Mouse (Mus musculus) small intestine, adult 10 weeks (tissue): ENCODE results near the gene Psmb3. TPM values are rescaled to one million over a fixed set of nuclear protein-coding genes. Genes with fewer than 3 reads are reported as not detected.

Experiments used
- polyA plus RNA-seq: library from polyadenylated mRNA; stranded (reverse); fragments of 350-450 nt; fragmentation: Illumina TruSeq; extraction: RNeasy Lipid Tissue Mini Kit (QIAGEN cat#74804); gene quantifications from one replicate; pipeline ENCODE4 v1.2.3, GENCODE M21; 2014; ENCODE audit warnings: low replicate concordance

Psmb3 gene
- 6.1 TPM for polyA plus RNA-seq

DNA sequence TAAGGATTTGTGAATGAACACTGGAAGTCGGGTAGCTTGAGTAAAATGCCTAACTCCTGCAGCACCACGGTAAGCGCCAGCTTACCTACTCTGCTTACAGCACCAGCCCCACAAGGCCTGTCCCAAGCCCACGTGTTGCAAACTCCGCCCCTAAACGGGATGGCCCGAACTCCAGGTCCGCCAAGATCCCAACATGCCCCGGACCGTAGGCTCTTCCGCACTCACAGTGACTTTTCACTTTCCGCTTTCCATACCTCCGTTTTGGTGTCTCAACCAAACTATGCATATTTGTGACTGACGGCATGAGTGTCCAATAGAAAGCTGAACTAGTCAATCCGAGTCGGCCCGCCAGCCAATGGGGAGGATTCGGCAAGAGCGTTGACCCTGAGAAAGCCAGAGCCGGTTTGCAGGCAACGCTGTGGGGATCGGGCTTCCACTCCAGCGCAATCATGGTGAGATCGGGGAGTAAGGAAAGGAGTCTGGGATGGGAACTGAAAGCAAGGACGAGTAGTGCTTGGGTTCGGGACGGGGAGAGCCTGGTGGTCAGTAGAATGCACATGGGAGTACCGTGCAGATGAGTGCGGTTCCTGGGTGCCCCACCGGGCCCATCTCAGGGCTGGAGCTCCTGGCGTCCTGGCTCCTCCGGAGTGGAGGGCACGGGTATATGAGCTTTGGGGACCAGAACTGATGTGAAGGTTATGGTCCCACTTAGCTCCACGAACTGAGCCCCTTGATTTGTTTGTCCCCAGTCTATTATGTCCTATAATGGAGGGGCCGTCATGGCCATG is at the start of gene Psmb3:
Psmb3 (plus strand) TSS at position 361 of the 788 bp plus-strand sequence.

DNA sequence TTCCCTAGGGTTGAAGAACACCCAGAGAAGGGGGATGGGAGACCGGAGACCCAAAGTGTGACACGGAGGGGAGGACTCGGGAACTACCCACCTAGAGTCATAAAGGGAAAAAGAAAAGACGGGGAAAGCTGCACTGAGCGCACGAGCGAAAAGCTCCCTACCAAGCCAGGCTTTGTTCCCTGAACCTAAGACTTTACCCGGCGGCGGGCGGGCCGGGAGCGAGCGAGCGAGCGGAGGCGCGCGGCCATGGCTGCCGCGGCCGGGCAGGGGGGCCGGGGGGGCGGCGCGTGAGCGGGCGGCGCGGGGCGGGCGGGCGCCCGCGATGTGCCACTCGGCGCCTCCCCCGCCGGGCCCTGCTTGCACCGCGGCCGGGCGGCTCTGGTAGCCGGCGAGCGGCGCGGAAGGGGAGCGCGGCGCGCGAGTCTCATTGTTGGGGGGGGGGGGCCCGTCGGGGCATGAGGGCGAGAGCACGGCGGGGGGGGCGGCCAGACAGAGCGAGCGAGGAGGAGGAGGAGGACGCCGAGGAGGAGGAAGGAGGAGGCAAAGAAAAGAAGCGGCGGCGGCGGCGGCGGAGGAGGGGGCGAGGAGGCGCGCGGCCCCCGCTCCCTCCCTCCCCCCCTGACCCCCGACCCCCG is 40.2 kb upstream of the Psmb3 start, which contains the start of gene Mllt6:
Mllt6 (plus strand) TSS at position 522 of the 635 bp plus-strand sequence.

DNA sequence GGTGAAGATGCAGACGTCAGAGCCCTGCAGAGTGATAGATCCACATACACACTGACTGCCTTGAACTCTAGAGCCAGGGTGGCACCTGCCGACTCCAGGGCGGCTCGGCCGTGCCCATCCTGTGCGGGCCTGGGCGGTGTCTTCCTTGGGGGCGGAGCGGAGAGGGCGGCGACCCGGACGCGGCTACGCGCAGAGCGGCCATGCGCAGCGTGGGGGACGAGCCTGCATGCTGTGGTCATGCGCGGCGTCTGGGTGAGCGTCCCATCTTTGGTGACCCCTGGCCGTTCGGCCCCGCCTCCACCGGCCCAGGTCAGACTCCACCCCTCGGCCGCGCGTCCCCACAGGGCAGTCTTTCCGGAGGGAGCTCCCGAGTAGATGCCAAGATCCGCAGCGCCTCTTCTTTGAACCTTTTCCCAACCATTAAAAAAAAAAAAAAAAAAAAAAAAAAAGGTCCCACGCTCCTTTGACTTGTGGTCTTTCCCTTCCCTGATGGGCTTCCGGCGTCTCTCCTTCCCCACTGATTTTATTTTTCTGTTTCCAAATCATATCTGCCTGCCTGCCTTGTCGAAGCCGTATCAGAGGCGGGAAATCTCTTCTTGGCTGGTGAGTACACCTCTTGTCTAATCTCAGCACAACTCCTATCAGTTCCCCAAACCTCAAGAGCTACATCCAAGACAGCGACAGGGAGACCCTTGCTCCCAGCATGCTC is 17.4 kb upstream of the Psmb3 start, which contains the start of gene Cisd3:
Cisd3 (plus strand) TSS at position 214 of the 709 bp plus-strand sequence.

DNA sequence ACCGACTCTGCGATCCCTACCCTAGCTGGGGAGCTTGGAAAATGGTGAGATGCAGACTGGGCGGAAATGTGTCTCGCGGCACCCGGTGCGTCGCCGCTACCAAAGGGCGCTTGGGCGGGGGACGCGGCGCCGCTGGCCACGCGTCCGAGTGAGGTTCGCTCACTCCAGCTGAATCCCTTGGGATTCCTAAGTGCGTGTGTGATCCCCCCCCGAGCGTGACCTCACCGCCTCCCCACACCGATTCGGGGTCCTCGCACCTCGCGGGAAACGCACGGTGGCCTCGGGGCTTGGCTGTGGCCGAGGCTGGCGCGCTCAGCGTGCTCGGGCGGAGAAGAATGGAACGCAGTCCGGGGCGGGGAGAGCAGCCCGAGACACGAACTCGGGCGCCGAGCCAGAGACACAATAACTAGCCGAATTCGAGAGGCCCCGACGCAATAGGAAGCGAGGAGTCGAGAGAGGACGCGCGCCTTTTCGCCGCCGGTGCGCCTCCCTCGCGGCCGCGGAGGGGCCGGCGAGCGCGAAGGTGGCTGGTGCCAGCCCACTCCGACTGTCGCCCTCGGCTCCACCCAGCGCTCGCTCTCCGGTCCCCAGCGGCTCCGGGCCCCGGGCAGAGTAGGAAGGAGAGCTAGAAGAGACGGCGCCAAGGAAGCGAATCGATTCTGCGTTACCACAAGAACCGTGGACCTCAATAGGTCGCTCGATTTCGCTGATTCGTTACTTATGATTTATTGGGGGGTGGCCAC is 3.0 kb upstream of the Psmb3 start, which contains the start of gene Pcgf2:
Pcgf2 (minus strand) TSS at position 495 of the 743 bp plus-strand sequence.

DNA sequence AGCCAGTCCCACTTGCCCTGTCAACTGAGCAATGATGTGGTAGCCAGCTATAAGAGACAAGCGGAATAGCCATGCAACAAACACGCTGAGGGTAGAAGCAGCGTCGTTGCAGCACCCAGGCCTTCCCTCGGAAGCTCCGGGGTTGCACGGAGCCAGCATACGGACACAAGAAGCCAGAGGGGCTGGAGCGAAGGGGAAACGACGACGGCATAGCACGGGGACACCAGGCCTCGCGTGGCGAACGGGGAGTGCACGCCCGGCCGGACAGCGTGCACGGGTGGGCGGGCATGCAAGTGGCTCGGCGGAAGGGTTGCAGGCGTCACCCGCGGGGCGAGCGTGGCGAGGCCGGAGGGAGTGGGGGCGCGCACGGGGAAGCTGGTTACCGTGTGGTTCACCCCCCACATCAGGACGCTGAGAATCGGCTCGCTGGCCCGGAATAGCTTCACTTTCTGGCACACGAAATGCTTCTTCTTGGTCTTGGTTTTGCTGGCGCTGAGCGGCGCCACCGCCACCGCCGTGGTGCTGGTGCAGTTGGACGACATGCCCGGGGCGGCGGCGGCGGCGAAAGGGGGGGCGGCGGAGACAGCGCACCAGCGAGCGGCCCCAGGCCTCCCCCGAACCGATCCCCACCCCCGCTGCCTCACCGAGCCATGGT is 41.0 kb downstream of the Psmb3 start, which contains the start of gene Pip4k2b:
Pip4k2b (minus strand) TSS at position 642 of the 655 bp plus-strand sequence.

Other genes with a start within 250 kb of the Psmb3 start
- gene 4933428G20Rik, start 203.1 kb upstream of the Psmb3 start, polyA plus RNA-seq, result not detected
- gene Srcin1, start 127.2 kb upstream of the Psmb3 start, polyA plus RNA-seq, result not detected
- gene Epop, start 73.7 kb upstream of the Psmb3 start, polyA plus RNA-seq, result not detected
- gene Mllt6, start 40.0 kb upstream of the Psmb3 start, polyA plus RNA-seq, result 3.7 TPM
- gene Cisd3, start 17.6 kb upstream of the Psmb3 start, polyA plus RNA-seq, result 16.7 TPM
- gene Pcgf2, start 2.9 kb upstream of the Psmb3 start, polyA plus RNA-seq, result 1.9 TPM
- 2.8 TPM for gene Pip4k2b, start 41.3 kb downstream of the Psmb3 start, polyA plus RNA-seq
- 11.0 TPM for gene Cwc25, start 63.2 kb downstream of the Psmb3 start, polyA plus RNA-seq
- gene 1700001P01Rik, start 72.5 kb downstream of the Psmb3 start, polyA plus RNA-seq, result not detected
- 1,379 TPM for gene Rpl23, start 79.0 kb downstream of the Psmb3 start, polyA plus RNA-seq
- 88.5 TPM for gene Lasp1, start 95.6 kb downstream of the Psmb3 start, polyA plus RNA-seq
- gene B230217C12Rik, start 137.4 kb downstream of the Psmb3 start, polyA plus RNA-seq, result 1.7 TPM
- gene Fbxo47, start 180.8 kb downstream of the Psmb3 start, polyA plus RNA-seq, result 1.5 TPM